Mouse (Mus musculus) forebrain, embryonic 13.5 days (tissue): Measurements from ENCODE around the gene Surf1. TPM values are rescaled to one million over a fixed set of nuclear protein-coding genes. Genes with fewer than 3 reads are reported as not detected.

Experiments
- ATAC-seq: fragments of 200-750 bp; cut with Nextera tagmentation; 2 replicates; pipeline ENCODE4 v1.8.0; 2017
- H3K27ac ChIP-seq: fragments of 300-500 bp; sonication (generic); 2 replicates; pipeline ENCODE4 v1.5.1; 2015; ENCODE audit warnings: inconsistent platforms, mild to moderate bottlenecking, moderate library complexity
- H3K27me3 ChIP-seq: fragments of 300-500 bp; sonication (generic); 2 replicates; pipeline ENCODE4 v1.6.1; 2015; ENCODE audit warnings: mild to moderate bottlenecking, inconsistent platforms
- H3K36me3 ChIP-seq: fragments of 300-500 bp; sonication (generic); 2 replicates; pipeline ENCODE4 v1.6.1; 2015; ENCODE audit warnings: mild to moderate bottlenecking, inconsistent platforms; ENCODE audit not compliant: poor library complexity, severe bottlenecking
- H3K4me1 ChIP-seq: fragments of 300-500 bp; sonication (generic); 2 replicates; pipeline ENCODE4 v1.6.1; 2015; ENCODE audit warnings: inconsistent platforms
- H3K4me2 ChIP-seq: fragments of 300-500 bp; sonication (generic); 2 replicates; pipeline ENCODE4 v1.6.1; 2015; ENCODE audit warnings: inconsistent platforms, mild to moderate bottlenecking, moderate library complexity
- H3K4me3 ChIP-seq: fragments of 300-500 bp; sonication (generic); 2 replicates; pipeline ENCODE4 v1.5.1; 2015; ENCODE audit warnings: mild to moderate bottlenecking, inconsistent platforms
- H3K9ac ChIP-seq: fragments of 300-500 bp; sonication (generic); 2 replicates; pipeline ENCODE4 v1.6.1; 2015; ENCODE audit warnings: mild to moderate bottlenecking, inconsistent platforms
- H3K9me3 ChIP-seq: fragments of 300-500 bp; sonication (generic); replicated peaks from 2 replicates; pipeline ENCODE4 v1.6.1; 2016; ENCODE audit warnings: inconsistent platforms
- WGBS: fragments of 180-500 bp; shearing (Covaris S2); methylation state at CpG from one replicate; pipeline ENCODE4 v1.1.7; 2015; 5-methylcytosine and 5-hydroxymethylcytosine counted together
- polyA plus RNA-seq: library from polyadenylated mRNA; unstranded; fragments of >200 nt; fragmentation: Nextera tagmentation; extraction: Ambion mirVana; gene quantifications from 2 replicates; pipeline ENCODE4 v1.2.1, GENCODE M21; 2015

The Surf1 gene
- 61.0 and 64.8 TPM in 2 replicates for polyA plus RNA-seq

DNA sequence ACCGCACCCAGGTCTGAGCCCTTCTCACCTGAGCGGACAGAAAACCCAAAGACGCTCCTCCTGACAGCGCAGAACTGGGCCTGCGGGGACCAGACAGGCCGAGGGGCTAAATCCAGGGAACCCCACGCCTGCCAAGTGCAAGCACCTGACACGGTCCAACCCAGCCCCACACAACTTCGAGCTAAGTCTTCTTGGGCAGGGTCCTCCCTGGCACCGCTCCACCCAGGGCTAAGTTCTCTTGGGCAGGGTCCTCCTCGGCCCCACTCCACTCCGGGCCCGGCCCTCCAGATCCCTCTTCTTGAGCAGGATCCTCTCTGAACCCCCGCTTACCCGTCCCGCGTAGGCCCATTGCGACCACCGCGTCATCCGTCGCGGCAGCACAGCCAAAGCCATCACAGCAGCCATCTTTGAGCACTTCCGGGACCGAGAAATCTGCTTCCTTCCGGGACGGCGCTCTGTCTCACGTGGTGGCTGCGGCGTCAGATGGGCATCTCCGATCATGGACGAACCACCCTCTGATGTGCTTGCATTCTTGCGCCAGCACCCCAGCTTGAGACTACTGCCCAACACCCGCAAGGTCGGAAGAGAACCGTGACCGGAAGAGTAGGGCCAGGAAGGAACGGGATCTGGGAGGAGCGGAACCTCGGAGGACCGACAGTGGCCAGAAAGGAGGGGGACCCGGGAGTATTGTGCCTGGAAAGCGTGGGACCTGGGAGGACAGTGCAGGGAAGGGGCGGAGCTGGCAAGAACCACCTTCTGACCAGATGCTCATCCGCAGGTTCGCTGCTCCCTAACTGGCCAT is at the start of gene Surf1, which contains the start of gene Surf2:
TSS of gene Surf1 (minus strand) at position 604 of the 802 bp plus-strand sequence.
TSS of gene Surf2 (plus strand) at position 441 of the 802 bp plus-strand sequence.
- peaks cover 72% of the 10 kb centered on the region for H3K36me3 ChIP-seq
- H3K9ac ChIP-seq: peak within 1 kb of the TSS; percentile 84
- H3K27ac ChIP-seq: peak within 1 kb of the TSS; percentile 70
- no peaks in the 10 kb centered on the region for H3K9me3 ChIP-seq
- ATAC-seq: peak; percentile 84
- 2% methylated on average over 47 of the region's 47 CpGs for WGBS
- H3K4me2 ChIP-seq: peak within 1 kb of the TSS; percentile 96
- peaks cover 51% of the 10 kb centered on the region for H3K4me1 ChIP-seq
- peak within 1 kb of the TSS; percentile 73 for H3K4me3 ChIP-seq
- no peaks in the 10 kb centered on the region for H3K27me3 ChIP-seq

GRCm38 (mm10) chr2:26964724-26965370 is 48.5 kb upstream of the Surf1 start:
- 17% methylated on average over 14 of the region's 14 CpGs for WGBS
- Histone ChIP-seq H3K27ac (peak overlapping the region; percentile 98), H3K27me3 (no peaks in the 10 kb centered on the region), H3K9me3 (no peaks in the 10 kb centered on the region), H3K36me3 (peaks cover 21% of the 10 kb centered on the region), H3K9ac (peak overlapping the region; percentile 87), H3K4me3 (peak overlapping the region; percentile 79), H3K4me2 (peak overlapping the region; percentile 90), H3K4me1 (peaks cover 26% of the 10 kb centered on the region)
- ATAC-seq: no peak; the same call in 1 of the 2 replicates

GRCm38 (mm10) chr2:26963923-26964723 is 47.8 kb upstream of the Surf1 start, which contains the start of gene Rexo4:
TSS of gene Rexo4 (minus strand) at chr2:26964386.
- peak within 1 kb of the TSS; percentile 79 for H3K4me3 ChIP-seq
- peaks cover 26% of the 10 kb centered on the region for H3K36me3 ChIP-seq
- ATAC-seq: peak; percentile 98
- H3K4me2 ChIP-seq: peak within 1 kb of the TSS; percentile 90
- no peaks in the 10 kb centered on the region for H3K9me3 ChIP-seq
- no peaks in the 10 kb centered on the region for H3K27me3 ChIP-seq
- peak within 1 kb of the TSS; percentile 87 for H3K9ac ChIP-seq
- under 1% methylated on average over 50 of the region's 50 CpGs for WGBS
- H3K27ac ChIP-seq: peak within 1 kb of the TSS; percentile 98
- H3K4me1 ChIP-seq: peaks cover 26% of the 10 kb centered on the region

DNA sequence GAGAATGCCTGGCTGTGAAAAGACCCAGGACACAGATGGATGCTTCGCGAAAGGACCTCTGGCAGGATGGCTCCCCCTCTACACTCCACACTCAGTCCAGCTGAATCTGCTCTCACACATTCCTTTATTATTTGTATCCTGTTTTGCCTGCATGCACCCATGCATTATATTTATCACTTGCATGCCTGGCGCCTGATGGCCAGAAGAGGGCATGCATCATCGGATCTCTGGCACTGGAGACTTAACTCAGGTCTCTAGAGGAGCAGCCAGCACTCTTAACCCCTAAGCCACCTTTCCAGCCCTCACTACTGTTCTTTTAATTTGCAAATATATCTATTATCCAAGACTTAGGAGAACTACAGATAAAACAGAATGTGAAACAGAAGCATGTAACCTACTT is 44.4 kb upstream of the Surf1 start:
- no peaks in the 10 kb centered on the region for H3K9me3 ChIP-seq
- 74% methylated on average over 4 of the region's 4 CpGs for whole genome bisulfite sequencing
- H3K27me3 ChIP-seq: no peaks in the 10 kb centered on the region
- H3K27ac ChIP-seq: no peak overlapping the region
- peaks cover 58% of the 10 kb centered on the region for H3K36me3 ChIP-seq
- no peak for ATAC-seq
- no peak overlapping the region for H3K9ac ChIP-seq
- H3K4me3 ChIP-seq: no peak overlapping the region
- H3K4me1 ChIP-seq: peaks cover 26% of the 10 kb centered on the region
- H3K4me2 ChIP-seq: no peak overlapping the region

- Histone ChIP-seq H3K36me3 (peaks cover 91% of the 10 kb centered on the region), H3K27me3 (no peaks in the 10 kb centered on the region), H3K9me3 (no peaks in the 10 kb centered on the region), H3K9ac (no peak overlapping the region), H3K4me3 (no peak overlapping the region), H3K27ac (no peak overlapping the region), H3K4me2 (no peak overlapping the region), H3K4me1 (peaks cover 10% of the 10 kb centered on the region)
- WGBS: 94% methylated on average over 2 of the region's 2 CpGs
- no peak for ATAC-seq
Measured at GRCm38 (mm10) chr2:26957488-26957859, 41.1 kb upstream of the Surf1 start.

DNA sequence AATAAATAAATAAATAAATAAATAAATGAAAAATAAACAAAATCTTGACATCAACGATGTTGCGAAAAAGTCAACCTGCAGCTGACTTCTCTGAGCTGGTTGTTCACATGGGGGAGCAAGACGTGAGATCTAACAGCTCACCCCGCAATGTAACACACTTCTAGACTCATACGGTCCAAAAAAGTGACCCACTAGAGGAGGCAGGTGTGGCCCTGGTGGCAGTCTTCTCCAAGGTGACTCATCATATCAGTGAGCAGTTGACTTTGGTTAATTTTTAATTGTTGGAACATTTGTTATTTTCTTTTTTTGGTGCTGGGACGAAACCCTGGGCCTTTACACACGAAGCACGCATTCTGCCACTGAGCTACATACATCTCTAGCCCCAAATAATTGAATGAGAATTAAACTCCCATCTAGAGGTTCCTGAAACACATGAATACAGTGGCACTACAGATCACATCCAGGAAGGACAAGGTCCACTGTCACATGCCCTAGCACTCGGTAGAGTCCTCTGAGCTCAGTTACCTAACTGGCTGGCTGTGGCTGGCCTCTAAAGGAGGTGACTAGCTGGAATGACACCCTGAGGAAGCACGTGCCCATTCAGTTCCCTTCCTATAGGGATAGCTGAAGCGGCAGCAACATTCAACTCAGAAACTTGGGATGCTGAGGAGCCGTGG is 40.6 kb upstream of the Surf1 start:
- H3K9me3 ChIP-seq: no peaks in the 10 kb centered on the region
- H3K4me2 ChIP-seq: no peak overlapping the region
- peaks cover 6% of the 10 kb centered on the region for H3K4me1 ChIP-seq
- no peak overlapping the region for H3K4me3 ChIP-seq
- WGBS: 94% methylated on average over 12 of the region's 12 CpGs
- H3K27me3 ChIP-seq: no peaks in the 10 kb centered on the region
- no peak overlapping the region for H3K9ac ChIP-seq
- no peak for ATAC-seq
- peaks cover 92% of the 10 kb centered on the region for H3K36me3 ChIP-seq
- H3K27ac ChIP-seq: no peak overlapping the region

DNA sequence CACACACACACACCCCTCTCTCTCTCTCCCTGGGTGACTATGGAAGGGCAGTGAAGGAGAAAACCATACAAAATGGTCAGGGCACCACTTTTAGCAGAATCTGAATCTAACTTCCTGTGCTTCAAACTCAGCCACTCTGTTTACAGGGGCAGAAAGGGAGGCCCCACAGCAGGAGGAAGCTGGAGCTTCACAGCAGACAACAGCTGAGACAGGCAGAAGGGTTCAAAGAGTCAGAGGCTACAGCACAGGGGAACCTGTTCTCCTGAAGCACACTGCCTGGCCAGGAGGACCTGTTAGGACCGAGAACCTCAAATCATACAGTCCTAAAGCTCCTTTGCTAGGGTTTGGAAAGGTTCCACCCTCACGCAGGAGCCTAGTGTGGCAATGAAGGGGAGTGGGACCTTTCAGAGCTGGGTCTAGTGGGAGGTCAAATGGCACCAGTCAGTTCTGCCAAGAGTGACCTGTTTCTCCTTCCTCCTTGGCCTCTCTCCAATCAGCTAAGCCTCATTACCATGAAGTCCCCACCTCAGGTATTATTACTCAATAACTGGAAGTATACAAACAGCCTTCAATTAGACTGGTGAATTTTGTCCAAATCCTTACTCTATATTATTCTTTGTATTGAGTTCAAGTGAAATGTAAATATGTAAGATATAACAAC is 38.5 kb upstream of the Surf1 start:
- H3K36me3 ChIP-seq: peaks cover 96% of the 10 kb centered on the region

GRCm38 (mm10) chr2:26952866-26953265 is 36.5 kb upstream of the Surf1 start:
- Histone ChIP-seq H3K4me1 (no peaks in the 10 kb centered on the region), H3K4me2 (no peak overlapping the region), H3K27me3 (no peaks in the 10 kb centered on the region), H3K36me3 (peaks cover 90% of the 10 kb centered on the region), H3K9ac (no peak overlapping the region), H3K4me3 (no peak overlapping the region), H3K27ac (no peak overlapping the region), H3K9me3 (no peaks in the 10 kb centered on the region)
- 91% methylated on average over 8 of the region's 8 CpGs for WGBS
- no peak for ATAC-seq

More for the DNA sequence above, 38.5 kb upstream of the Surf1 start:
- Histone ChIP-seq H3K4me1 (no peaks in the 10 kb centered on the region), H3K27ac (no peak overlapping the region), H3K27me3 (no peaks in the 10 kb centered on the region), H3K9me3 (no peaks in the 10 kb centered on the region), H3K4me2 (no peak overlapping the region), H3K9ac (no peak overlapping the region), H3K4me3 (no peak overlapping the region)
- no peak for ATAC-seq
- 90% methylated on average over 2 of the region's 2 CpGs for WGBS

- Histone ChIP-seq H3K27me3 (no peaks in the 10 kb centered on the region), H3K4me1 (no peaks in the 10 kb centered on the region), H3K4me2 (no peak overlapping the region), H3K36me3 (peaks cover 83% of the 10 kb centered on the region), H3K4me3 (no peak overlapping the region), H3K9ac (no peak overlapping the region), H3K27ac (no peak overlapping the region), H3K9me3 (no peaks in the 10 kb centered on the region)
- WGBS: 92% methylated on average over 4 of the region's 4 CpGs
- ATAC-seq: no peak
Measured at GRCm38 (mm10) chr2:26952193-26952592, 35.9 kb upstream of the Surf1 start.

- Histone ChIP-seq H3K9ac (no peak overlapping the region), H3K4me3 (no peak overlapping the region), H3K4me1 (no peaks in the 10 kb centered on the region), H3K4me2 (no peak overlapping the region), H3K9me3 (no peaks in the 10 kb centered on the region), H3K36me3 (peaks cover 81% of the 10 kb centered on the region), H3K27me3 (no peaks in the 10 kb centered on the region), H3K27ac (no peak overlapping the region)
- WGBS: 91% methylated on average over 8 of the region's 8 CpGs
- ATAC-seq: no peak
Measured at GRCm38 (mm10) chr2:26951346-26951905, 35.1 kb upstream of the Surf1 start.

- H3K36me3 ChIP-seq: peaks cover 71% of the 10 kb centered on the region
- ATAC-seq: no peak
Measured at GRCm38 (mm10) chr2:26950411-26950810, 34.1 kb upstream of the Surf1 start.

More at GRCm38 (mm10) chr2:26950411-26950810, 34.1 kb upstream of the Surf1 start:
- Histone ChIP-seq H3K9ac (no peak overlapping the region), H3K4me2 (no peak overlapping the region), H3K4me3 (no peak overlapping the region), H3K9me3 (no peaks in the 10 kb centered on the region), H3K27ac (no peak overlapping the region), H3K27me3 (no peaks in the 10 kb centered on the region), H3K4me1 (no peaks in the 10 kb centered on the region)
- 97% methylated on average over 2 of the region's 2 CpGs for WGBS
